Mouse (Mus musculus) cerebellum, postnatal 10 days (tissue): ENCODE data around the gene Gsn.

Experiments
- DNase-seq, 2 experiments: peaks; one replicate each; pipeline ENCODE4 v3.0.0; 2021; ENCODE audit warnings: mixed read lengths in 2 of 2

Gene Gsn

DNA sequence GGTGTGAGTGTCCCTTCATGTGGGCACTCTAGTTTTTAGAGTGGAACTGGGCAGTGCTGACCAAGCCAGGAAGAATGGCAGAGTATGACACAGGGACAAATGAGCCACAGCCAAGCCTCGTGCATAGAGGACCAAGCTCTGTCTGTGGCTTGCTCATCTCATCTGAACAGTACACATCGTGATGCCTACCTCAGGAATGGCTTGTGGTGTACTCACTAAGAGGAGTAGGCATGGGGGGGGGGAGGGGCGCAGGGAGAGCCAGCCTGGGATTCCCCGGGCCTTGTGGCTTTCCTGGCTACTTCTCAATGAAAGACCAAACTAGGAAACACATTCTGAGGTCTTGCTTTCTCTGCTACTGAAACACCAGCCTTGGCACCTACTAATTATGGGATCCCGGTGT lies 1.2 kb upstream of the Gsn start:
- DNase-seq, result no peak

DNA sequence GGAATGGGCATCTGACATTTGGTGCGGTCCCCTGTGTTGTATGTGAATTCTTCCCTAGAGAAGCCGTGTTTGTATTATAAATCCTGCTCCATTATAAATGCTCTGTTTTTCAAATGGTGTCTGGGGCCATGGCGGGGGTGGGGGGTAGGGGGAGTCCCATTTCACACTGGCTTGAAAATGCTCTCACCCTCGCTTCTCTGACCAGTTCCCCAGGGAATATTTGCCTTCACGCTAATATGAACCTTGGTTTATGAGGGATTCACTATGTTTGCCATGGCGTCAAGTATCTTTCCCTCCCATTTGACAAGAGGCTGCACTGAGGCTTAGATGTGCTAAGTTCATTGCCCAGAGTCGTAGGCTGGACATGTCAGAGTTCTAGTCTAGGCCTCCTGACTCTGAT lies 718 bp upstream of the Gsn start:
- DNase-seq, result no peak

- DNase-seq, result no peak
Measured at GRCm38 (mm10) chr2:35256932-35257331, 752 bp downstream of the Gsn start.

DNA sequence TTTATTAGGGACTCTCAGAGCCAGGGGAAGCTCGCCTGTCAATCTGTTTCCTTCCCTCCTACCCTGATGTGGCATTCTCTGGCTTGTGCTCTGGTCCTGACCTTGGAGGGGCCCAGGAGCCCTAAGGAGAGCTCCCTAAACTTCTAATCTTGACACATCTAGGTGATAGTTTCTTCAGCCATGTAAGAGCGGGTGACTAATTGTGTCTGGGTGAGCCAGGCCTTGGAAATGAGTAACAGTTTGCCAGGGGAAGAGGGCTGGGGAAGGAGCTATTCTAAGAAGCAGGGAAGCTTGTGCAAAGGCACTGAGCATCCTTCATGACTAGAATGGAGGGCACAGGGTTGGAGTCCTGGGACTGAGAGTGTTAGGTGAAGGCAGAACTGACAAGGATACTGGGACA lies 1.7 kb downstream of the Gsn start:
- DNase-seq, result no peak

- no peak for DNase-seq
Measured at GRCm38 (mm10) chr2:35258590-35258989, 2.4 kb downstream of the Gsn start.

- DNase-seq, result no peak
Measured at GRCm38 (mm10) chr2:35259338-35260080, 3.3 kb downstream of the Gsn start.

DNA sequence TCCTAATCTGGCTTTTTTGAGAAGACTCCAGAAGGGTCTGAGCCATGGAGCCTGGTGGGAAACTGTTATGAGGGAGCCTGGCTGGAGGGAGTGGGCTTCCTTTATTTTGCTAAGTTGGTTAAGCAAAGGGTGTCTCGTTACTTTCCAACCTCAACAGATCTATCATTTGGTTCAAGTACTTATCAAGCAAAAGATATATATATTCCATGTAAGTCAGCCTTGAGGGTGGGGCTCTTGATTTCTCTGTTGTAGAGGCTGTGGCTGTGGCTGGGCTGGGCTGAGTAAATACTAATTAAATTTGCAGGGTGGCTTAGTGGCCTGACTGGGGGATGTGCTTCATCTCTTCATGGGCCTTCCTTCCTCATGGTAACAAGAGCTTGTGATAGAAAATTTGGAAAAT lies 4.1 kb downstream of the Gsn start:
- no peak for DNase-seq

- DNase-seq, result no peak
Measured at GRCm38 (mm10) chr2:35264095-35264494, 7.9 kb downstream of the Gsn start.

GRCm38 (mm10) chr2:35265296-35265695 lies 9.1 kb downstream of the Gsn start:
- DNase-seq, result peak; percentile 49 to 57

- DNase-seq, result no peak
Measured at GRCm38 (mm10) chr2:35265775-35266174, 9.6 kb downstream of the Gsn start.

- DNase-seq, result no peak
Measured at GRCm38 (mm10) chr2:35266251-35266905, 10.2 kb downstream of the Gsn start.

DNA sequence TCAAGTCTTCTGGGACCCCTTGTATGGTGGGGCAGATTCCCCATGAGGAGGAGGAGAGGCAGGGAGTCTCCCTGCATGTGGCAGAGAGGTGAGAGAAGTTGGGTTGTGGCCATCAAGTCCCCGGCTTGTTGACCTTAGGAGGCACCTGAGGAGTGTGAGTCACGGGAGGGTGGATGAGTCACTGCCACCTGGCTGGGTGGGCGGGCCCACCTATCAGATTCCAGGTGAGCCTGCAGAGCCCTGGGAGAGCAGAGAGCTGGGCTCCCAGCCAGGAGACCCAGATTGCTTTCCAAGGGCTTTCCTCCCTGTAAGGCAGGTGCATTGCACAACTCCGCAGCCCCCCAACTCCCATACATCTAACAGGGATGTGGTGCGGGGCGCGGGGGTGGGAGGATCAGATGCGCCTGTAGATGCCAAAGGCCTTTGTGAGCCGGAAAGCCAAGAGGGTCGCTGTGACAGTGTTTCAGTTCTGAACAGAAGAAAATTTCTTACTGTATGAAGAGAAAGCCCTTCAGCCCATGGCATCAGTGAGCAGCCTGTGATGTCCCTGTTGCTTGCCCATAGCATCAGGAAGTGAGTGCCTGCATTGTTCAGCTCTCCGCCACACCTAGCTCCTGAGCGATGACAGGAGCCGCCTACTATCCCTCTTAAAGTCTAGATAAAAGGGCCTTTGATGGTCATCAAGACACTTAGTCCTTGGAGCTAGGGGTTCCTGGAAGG lies 11.1 kb downstream of the Gsn start:
- DNase-seq, result no peak

- no peak for DNase-seq
Measured at GRCm38 (mm10) chr2:35267876-35268566, 11.8 kb downstream of the Gsn start.

GRCm38 (mm10) chr2:35269136-35269535 lies 13.0 kb downstream of the Gsn start:
- DNase-seq, result no peak

DNA sequence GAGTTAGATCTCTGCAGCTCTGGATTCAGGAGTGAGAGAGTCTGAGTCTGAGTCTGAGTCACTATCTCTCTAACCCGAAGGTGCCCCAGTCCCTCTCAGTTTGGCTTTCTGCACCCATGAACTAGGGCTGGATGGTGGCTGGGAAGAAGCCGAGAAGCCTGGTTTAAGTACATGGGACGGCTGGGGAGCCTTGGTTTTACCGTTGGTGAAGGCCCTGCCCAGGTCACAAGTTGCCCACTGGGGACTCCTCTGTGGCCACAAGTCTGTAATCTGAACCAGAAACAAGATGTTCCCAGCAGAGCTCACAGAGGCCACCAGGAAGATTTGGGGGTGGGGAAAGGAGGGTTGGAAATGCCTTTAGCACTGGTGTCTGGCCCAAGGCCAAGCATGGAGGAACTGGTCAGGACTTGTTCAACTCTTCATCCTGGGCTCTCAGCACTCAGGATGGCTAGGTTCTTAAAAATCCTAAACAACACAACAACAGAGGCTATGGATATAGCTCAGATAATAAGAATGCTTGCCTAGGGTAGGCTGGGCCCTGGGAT lies 13.6 kb downstream of the Gsn start:
- no peak for DNase-seq

DNA sequence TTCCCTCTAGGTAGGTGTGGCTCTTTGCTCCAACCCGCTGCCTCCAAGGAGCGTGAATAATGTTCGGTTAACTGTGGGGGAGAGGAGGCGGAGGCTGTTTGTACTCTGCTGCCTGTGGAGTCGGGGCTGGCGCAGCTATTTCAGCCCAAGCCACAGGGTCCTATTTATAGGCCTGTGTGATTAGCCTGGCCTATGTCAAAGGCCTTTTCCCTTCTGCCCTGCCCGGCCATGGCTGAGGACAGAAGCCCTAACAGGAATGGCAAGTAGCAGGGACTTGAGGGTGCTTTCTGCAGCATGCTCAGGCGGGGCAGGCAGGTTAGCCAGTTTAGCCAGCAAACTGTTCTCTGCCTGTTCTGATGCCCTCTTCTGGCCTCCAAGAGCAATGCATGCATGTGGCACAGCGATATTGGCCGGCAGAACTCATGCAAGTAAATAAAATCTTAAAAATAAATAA lies 14.4 kb downstream of the Gsn start:
- peak; percentile 76 to 79 for DNase-seq

DNA sequence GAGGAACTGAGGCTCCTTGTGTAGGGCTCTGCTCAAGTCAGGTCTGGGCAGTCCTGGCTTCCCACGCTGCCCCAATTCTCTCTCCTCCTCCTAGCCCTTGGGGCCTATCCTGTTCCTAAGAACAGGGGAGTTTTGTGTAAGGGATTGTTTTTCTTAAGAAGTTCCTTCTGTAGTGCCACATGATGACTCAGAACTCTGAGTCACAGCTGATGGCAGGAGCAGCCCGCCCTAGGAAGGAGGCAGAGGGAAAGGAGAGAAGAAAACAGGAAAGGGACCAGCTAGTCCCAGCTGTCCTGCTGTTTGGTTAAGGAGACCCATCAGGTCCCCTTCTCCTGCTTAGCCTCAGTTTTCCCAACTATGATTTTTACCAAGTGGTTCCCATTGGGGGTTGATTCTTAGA lies 15.6 kb downstream of the Gsn start:
- DNase-seq, result no peak

DNA sequence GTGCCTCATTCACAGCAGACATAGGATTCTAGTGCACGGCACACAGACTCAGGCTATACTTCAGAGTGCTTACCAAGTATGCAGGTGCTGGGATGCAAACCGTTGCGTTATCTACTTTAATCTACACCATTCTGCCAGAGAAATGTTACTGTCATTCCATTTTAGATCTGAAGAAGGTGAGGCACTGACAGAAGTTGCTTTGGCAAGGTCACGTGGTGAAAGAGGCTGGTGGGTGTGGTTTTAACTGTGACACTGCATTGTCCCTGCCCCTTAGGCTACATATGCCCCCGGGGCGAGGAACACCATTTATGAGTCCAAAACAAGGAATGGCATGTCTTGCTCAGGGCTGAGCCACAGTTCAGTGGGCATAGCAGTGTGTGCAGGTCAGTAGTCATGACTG lies 16.7 kb downstream of the Gsn start:
- no peak for DNase-seq

DNA sequence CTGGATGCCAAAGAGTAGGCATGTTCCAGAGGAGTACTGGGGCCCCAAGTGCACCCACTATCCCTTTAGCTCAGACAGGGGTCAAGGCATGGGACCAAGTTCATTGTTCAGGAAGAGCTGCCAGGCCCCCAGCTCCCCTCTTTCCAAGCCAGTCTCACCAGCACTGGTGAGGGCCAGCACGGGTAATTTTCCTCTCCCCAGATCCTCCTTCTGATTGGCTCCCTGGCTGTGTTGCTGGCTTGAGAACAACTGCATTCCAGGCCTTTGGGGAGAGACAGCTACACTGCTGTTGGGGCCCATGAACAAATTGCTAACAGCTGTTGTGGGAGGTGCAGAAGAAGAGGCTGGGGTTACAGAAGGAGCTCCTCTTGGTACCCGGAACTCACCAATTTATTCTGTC lies 17.4 kb downstream of the Gsn start:
- DNase-seq, result peak in 1 of 2 experiments; percentile 34

- peak; percentile 72 to 77 for DNase-seq
Measured at GRCm38 (mm10) chr2:35277686-35278085, 21.5 kb downstream of the Gsn start.

- no peak for DNase-seq
Measured at GRCm38 (mm10) chr2:35278371-35279210, 22.4 kb downstream of the Gsn start.

DNA sequence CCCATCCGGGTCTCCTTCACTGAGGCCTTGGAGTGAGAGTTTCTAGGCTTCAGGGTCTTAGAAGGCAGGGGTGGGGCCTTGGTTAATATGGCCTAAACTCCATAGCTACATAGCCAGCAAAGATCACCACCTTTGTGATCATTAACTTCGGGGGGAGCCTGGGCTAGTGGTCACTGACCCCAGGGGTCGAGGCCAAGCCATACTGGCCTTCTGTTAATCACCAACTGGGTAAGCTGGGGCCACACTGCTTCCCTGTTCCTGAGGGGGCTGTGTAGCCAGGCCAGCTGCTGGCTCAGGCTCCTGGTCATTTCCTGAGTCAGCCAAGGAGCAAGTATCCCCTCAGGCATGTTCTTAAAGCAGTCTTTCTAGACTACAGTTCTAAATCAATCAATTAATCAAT lies 23.8 kb downstream of the Gsn start:
- no peak for DNase-seq
